Mouse (Mus musculus) liver, postnatal 0 days (tissue): ENCODE results near the gene Magee1. TPM values are rescaled to one million over a fixed set of nuclear protein-coding genes. Genes with fewer than 3 reads are reported as not detected.
"Not testable (repeated sequence)": the region's sequence is repeated elsewhere in the genome, so short reads cannot be mapped to it uniquely, and the experiment has no call there.

Source experiments
- ATAC-seq: fragments of 200-750 bp; cut with Nextera tagmentation; 2 replicates; pipeline ENCODE4 v1.8.0; 2017; ENCODE audit warnings: mild to moderate bottlenecking, moderate library complexity
- DNase-seq: peaks from one replicate; pipeline ENCODE4 v3.0.0-alpha.2; 2016
- H3K27ac ChIP-seq: fragments of 300-500 bp; sonication (generic); 2 replicates; pipeline ENCODE4 v1.5.1; 2014; ENCODE audit warnings: antibody characterized with exemption, moderate library complexity, mild to moderate bottlenecking, low read depth
- H3K27me3 ChIP-seq: fragments of 300-500 bp; sonication (generic); 2 replicates; pipeline ENCODE4 v1.6.1; 2014; ENCODE audit warnings: low read length, control low read depth, mixed read lengths; ENCODE audit not compliant: insufficient read depth
- H3K36me3 ChIP-seq: fragments of 300-500 bp; sonication (generic); replicated peaks from 2 replicates; pipeline ENCODE4 v1.6.1; 2014; ENCODE audit warnings: mild to moderate bottlenecking, control low read depth, low read length, moderate library complexity, mixed read lengths; ENCODE audit not compliant: insufficient read depth
- H3K4me1 ChIP-seq: fragments of 300-500 bp; sonication (generic); 2 replicates; pipeline ENCODE4 v1.6.1; 2014; ENCODE audit warnings: antibody characterized with exemption, mild to moderate bottlenecking, control low read depth; ENCODE audit not compliant: insufficient read depth
- H3K4me2 ChIP-seq: fragments of 300-500 bp; sonication (generic); 2 replicates; pipeline ENCODE4 v1.6.1; 2014; ENCODE audit warnings: low read depth, mild to moderate bottlenecking, low read length, moderate library complexity, mixed read lengths
- H3K4me3 ChIP-seq: fragments of 300-500 bp; sonication (generic); 2 replicates; pipeline ENCODE4 v1.5.1; 2014; ENCODE audit warnings: low read depth, low read length
- H3K9ac ChIP-seq: fragments of 300-500 bp; sonication (generic); replicated peaks from 2 replicates; pipeline ENCODE4 v1.6.1; 2014; ENCODE audit warnings: mild to moderate bottlenecking, moderate library complexity
- H3K9me3 ChIP-seq: fragments of 300-500 bp; sonication (generic); 2 replicates; pipeline ENCODE4 v1.6.1; 2016; ENCODE audit warnings: mild to moderate bottlenecking, control low read depth, low read length, mixed read lengths
- CTCF ChIP-seq: sonication (generic); IDR thresholded peaks from 2 replicates; pipeline ENCODE4 v1.5.1; 2016; ENCODE audit warnings: antibody characterized with exemption, low read depth
- EP300 ChIP-seq: IDR thresholded peaks from 2 replicates; pipeline ENCODE4 v1.6.1; 2016; ENCODE audit warnings: antibody characterized with exemption, low read depth, mild to moderate bottlenecking
- WGBS: fragments of 180-500 bp; shearing (Covaris S2); extraction: QIAGEN DNeasy Blood & Tissue Kit; methylation state at CpG from one replicate; pipeline ENCODE4 v1.1.7; 2014; ENCODE audit not compliant: insufficient replicate concordance; 5-methylcytosine and 5-hydroxymethylcytosine counted together
- polyA plus RNA-seq: library from polyadenylated mRNA; unstranded; fragments of >200 nt; fragmentation: Nextera tagmentation; extraction: Ambion mirVana; gene quantifications from 2 replicates; pipeline ENCODE4 v1.2.1, GENCODE M21; 2015

Magee1 gene
- polyA plus RNA-seq, 1 experiment from 2014 or later, result 1.6 TPM

GRCm38 (mm10) chrX:105114994-105115393 is 5.2 kb upstream of the Magee1 start:
- Histone ChIP-seq H3K27ac (no peak overlapping the region), H3K4me2 (no peak overlapping the region), H3K4me1 (no peaks in the 10 kb centered on the region), H3K36me3 (no peaks in the 10 kb centered on the region), H3K4me3 (no peak overlapping the region), H3K9me3 (no peaks in the 10 kb centered on the region), H3K9ac (no peak overlapping the region), H3K27me3 (no peaks in the 10 kb centered on the region)
- TF ChIP-seq EP300 (no peak), CTCF (no peak)
- DNase-seq (no peak), ATAC-seq (no peak)
- WGBS, result 47% methylated on average over 2 of the region's 2 CpGs

- Histone ChIP-seq H3K9ac (no peak overlapping the region), H3K27me3 (0 out of 2 replicates have a peak, but pooled peaks cover 4% of the 10 kb centered on the region), H3K27ac (no peak overlapping the region), H3K4me3 (peak overlapping the region; percentile 55), H3K9me3 (no peaks in the 10 kb centered on the region), H3K4me2 (peak overlapping the region; percentile 92), H3K36me3 (no peaks in the 10 kb centered on the region), H3K4me1 (no peaks in the 10 kb centered on the region)
- peak; percentile 61 for DNase-seq
- peak; percentile 49; the same call in 1 of the 2 replicates for ATAC-seq
- WGBS, result 22% methylated on average over 36 of the region's 38 CpGs
- peak; percentile 56 for TF ChIP-seq CTCF
- no peak for TF ChIP-seq EP300
Measured at GRCm38 (mm10) chrX:105121227-105121865, 1.2 kb downstream of the Magee1 start.

- no peaks in the 10 kb centered on the region for H3K36me3 ChIP-seq
- 0 out of 2 replicates have a peak, but pooled peaks cover 4% of the 10 kb centered on the region for H3K27me3 ChIP-seq
- H3K27ac ChIP-seq, result no peak overlapping the region
- H3K4me3 ChIP-seq, result no peak overlapping the region
- DNase-seq, result no peak
- no peak for ATAC-seq
- TF ChIP-seq CTCF (peak; percentile 15; the same call in 1 of the 2 replicates), EP300 (no peak)
- no peaks in the 10 kb centered on the region for H3K4me1 ChIP-seq
- 0% methylated on average over 2 of the region's 3 CpGs for WGBS
- H3K4me2 ChIP-seq, result no peak overlapping the region
- H3K9ac ChIP-seq, result no peak overlapping the region
- H3K9me3 ChIP-seq, result no peaks in the 10 kb centered on the region
Measured at GRCm38 (mm10) chrX:105124903-105125302, 4.7 kb downstream of the Magee1 start.

- Histone ChIP-seq H3K4me2 (no peak overlapping the region), H3K9me3 (no peaks in the 10 kb centered on the region), H3K27ac (no peak overlapping the region), H3K27me3 (no peaks in the 10 kb centered on the region), H3K4me3 (no peak overlapping the region), H3K9ac (no peak overlapping the region), H3K36me3 (no peaks in the 10 kb centered on the region), H3K4me1 (no peaks in the 10 kb centered on the region)
- WGBS, result 56% methylated on average over 22 of the region's 26 CpGs
- DNase-seq (no peak), ATAC-seq (no peak)
- TF ChIP-seq EP300 (no peak), CTCF (no peak)
Measured at GRCm38 (mm10) chrX:105151872-105152461, 31.8 kb downstream of the Magee1 start.

GRCm38 (mm10) chrX:105165007-105165406 is 44.8 kb downstream of the Magee1 start:
- not testable (repeated sequence) for H3K4me2 ChIP-seq, H3K4me3 ChIP-seq, H3K27ac ChIP-seq, H3K9ac ChIP-seq, DNase-seq, H3K9me3 ChIP-seq, H3K36me3 ChIP-seq, ATAC-seq, H3K4me1 ChIP-seq, H3K27me3 ChIP-seq
- WGBS, result 53% methylated on average over 6 of the region's 6 CpGs

GRCm38 (mm10) chrX:105167217-105167616 is 47.0 kb downstream of the Magee1 start:
- 58% methylated on average over 2 of the region's 2 CpGs for WGBS
- H3K27ac ChIP-seq, result no peak overlapping the region
- H3K27me3 ChIP-seq, result no peaks in the 10 kb centered on the region
- no peaks in the 10 kb centered on the region for H3K4me1 ChIP-seq
- no peak overlapping the region for H3K9ac ChIP-seq
- H3K9me3 ChIP-seq, result no peaks in the 10 kb centered on the region
- DNase-seq, result no peak
- H3K36me3 ChIP-seq, result no peaks in the 10 kb centered on the region
- no peak overlapping the region for H3K4me2 ChIP-seq
- H3K4me3 ChIP-seq, result no peak overlapping the region
- no peak for ATAC-seq
- TF ChIP-seq EP300 (no peak), CTCF (peak; percentile 45)

Other genes starting within 250 kb of the Magee1 start
- 25.5 and 27.8 TPM in 2 replicates for gene Pbdc1, start 40.6 kb upstream of the Magee1 start, polyA plus RNA-seq